Mouse (Mus musculus) heart, adult 11 months (tissue): ENCODE measurements around the gene Eif2b4.

ENCODE experiments used
- DNase-seq: peaks from one replicate; pipeline ENCODE4 v3.0.0; 2022

Gene Eif2b4

GRCm38 (mm10) chr5:31192939-31193630 lies at the start of gene Eif2b4, which contains the start of gene Snx17:
TSS of gene Eif2b4 (minus strand) at chr5:31193430.
TSS of gene Snx17 (plus strand) at chr5:31193227.
- DNase-seq, result peak; percentile 100

- DNase-seq, result peak; percentile 64
These were observed 49.0 kb upstream of the Eif2b4 start for GRCm38 (mm10) chr5:31242191-31242590.

DNA sequence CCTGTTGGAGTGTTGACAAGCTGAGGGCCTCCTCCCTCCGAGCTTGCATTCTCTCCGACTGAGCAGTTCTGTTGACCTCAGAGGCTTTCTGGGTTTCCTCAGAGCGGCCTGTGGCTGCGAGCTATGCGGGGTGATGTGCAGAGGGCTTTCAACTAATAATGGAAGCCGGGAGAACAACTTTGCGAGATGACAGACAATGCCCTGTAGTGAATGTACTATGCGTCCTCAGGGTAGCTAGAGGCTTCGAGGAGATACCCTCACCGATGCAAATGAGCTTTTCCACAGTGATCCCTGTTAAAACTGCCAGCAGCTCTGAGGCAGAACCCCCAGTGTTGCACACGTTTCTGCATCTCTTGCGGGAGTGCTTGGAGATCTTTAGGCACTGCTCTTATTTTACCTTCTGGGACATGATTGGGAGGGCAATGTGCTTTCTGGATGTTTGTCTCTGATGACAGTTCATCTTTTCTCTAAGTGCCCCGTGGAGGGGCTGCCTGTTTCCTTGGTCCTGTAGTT lies 48.3 kb upstream of the Eif2b4 start:
- DNase-seq, result no peak

DNA sequence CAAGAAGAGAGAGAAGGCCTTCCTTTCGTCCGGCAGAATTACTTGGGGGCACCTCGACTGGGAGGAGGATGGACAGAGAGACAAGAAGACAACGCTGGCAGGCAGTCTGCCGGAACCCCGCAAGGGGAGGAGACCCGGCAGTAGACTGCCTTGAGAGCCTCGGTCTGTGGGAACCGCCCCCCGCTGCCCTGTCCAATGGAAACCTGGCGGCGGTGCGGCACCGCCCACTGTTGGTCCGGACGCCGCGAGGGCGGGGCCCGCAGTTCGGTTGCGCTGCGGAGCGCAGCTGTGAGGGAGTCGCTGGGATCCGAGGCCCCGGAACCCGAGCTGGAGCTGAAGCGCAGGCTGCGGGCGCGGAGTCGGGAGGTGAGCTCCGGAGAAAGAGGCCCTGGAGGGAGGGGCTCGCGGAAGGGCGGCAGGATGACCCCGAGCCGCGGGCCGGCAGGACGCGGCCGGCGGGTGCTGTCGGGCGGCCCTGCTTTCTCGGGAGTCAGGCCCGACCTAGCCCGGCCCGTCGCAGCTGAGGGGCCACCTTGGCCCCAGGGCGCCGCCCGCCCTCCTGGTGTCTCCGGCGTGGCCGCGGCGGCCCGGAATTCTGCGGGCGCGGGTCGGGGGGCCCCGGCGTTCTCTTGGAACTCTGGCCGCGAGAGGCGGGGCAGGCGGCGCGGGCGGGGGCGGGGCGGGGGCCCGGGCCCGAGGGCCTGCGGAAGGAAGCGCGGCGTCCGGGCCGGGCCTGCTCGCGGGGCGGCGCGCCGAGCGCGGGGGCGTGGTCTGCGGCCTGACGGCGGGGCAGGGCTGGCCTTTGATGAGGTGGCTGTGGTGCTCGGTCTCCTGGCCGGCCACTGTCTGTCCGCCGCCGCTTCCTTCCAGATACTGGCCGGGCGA lies 47.6 kb upstream of the Eif2b4 start, which contains the start of the genes Nrbp1 and Gm9970:
Nrbp1 (plus strand) TSS at position 228 of the 885 bp plus-strand sequence.
Gm9970 (minus strand) TSS at position 596 of the 885 bp plus-strand sequence.
- peak; percentile 100 for DNase-seq

GRCm38 (mm10) chr5:31226641-31227040 lies 33.4 kb upstream of the Eif2b4 start:
- DNase-seq, result no peak

GRCm38 (mm10) chr5:31222696-31223095 lies 29.5 kb upstream of the Eif2b4 start:
- DNase-seq, result peak; percentile 83

GRCm38 (mm10) chr5:31221304-31221945 lies 28.2 kb upstream of the Eif2b4 start:
- DNase-seq, result peak; percentile 88

- peak; percentile 100 for DNase-seq
These were observed 27.4 kb upstream of the Eif2b4 start, which contains the start of gene Ppm1g for GRCm38 (mm10) chr5:31220448-31221303. TSS of gene Ppm1g (minus strand) at chr5:31220687.

- DNase-seq, result no peak
These were observed 26.7 kb upstream of the Eif2b4 start for GRCm38 (mm10) chr5:31219911-31220447.

DNA sequence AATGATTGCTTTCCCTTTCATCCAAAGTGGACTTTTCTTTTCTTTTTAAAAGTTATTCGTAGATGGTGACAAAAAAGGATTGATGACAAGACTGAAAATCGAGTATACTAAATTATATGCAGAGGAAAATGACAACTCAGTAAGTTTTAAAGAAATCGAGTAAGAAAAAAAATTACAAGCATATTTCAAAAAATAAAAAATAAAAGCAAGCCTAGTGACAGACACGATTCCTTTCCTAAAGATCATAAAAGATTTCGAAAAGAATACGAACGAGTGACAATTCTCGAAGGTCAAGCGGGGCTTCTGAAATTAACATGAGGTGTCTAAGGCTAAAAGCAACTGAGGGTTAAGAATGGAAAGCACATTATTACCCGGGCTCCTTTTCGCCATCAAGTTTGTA lies 26.2 kb upstream of the Eif2b4 start:
- no peak for DNase-seq

DNA sequence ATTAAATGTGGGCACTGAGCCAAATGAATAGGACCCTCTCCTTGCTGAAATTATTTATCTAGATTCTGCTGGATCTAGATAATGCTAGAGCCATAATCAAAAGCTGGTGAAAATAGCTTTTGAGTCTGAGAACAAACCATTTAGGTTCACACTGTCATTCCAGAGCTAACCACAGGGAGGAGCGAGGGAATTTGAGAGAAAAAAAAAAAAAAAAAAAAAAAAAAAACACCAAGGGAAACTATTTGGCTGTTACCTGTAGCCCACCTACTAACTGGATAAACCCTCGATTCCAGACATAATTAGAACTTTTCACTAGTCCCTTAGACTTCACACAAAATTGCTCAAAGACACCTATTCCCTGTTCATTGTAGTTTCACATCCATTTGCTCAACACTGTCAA lies 25.8 kb upstream of the Eif2b4 start:
- no peak for DNase-seq

- DNase-seq, result peak; percentile 87
These were observed 25.1 kb upstream of the Eif2b4 start for GRCm38 (mm10) chr5:31218294-31218693.

DNA sequence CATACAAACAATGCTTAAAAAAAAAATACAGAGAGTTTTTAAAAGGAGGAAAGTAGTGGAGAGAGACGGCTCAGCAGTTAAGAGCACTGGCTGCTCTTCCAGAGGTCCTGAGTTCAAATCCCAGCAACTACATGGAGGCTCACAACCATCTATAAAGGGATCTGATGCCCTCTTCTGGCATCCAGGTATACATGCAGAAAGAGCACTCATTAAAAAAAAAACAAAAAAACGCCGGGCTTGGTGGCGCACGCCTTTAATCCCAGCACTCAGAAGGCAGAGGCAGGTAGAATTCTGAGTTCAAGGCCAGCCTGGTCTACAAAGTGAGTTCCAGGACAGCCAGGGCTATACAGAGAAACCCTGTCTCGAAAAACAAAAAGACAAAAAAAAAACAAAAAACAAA lies 23.3 kb upstream of the Eif2b4 start:
- DNase-seq, result peak; percentile 46

DNA sequence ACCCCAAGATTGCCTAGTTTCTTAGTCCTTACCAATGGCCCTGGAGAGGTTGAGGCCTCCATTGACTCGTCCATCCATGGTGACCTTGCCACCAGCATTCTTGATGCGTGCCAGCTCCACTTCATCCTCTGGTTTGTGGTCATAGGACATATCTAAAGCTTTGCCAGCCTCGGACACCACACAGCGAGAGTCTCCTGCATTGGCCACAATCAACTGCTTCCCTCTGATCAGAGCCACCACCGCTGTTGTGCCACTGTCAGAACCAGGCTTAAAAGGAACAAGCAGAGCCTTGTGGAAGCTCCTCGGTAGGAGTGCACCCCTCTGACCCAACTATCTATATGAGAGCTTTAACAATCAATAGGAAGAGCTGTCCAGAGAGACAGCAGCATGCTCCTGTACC lies 11.2 kb upstream of the Eif2b4 start:
- peak; percentile 91 for DNase-seq

DNA sequence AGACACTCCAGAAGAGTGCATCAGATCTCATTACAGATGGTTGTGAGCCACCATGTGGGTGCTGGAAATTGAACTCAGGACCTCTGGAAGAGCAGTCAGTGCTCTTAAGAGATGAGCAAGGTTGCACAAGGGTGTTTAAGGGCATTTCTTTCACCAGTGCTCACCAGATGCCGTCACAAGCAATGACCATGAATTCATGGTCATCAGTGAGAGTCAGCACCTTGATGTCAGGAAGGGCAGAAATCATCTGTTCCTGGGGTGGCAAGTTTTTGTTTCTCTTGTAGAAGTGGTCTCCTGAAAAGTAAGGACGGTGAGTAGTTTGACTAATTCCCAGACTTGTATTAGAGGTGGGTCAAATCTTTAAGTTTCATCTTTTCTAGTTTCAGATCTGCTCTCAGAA lies 10.6 kb upstream of the Eif2b4 start:
- peak; percentile 88 for DNase-seq

GRCm38 (mm10) chr5:31202933-31203332 lies 9.7 kb upstream of the Eif2b4 start:
- peak; percentile 92 for DNase-seq

DNA sequence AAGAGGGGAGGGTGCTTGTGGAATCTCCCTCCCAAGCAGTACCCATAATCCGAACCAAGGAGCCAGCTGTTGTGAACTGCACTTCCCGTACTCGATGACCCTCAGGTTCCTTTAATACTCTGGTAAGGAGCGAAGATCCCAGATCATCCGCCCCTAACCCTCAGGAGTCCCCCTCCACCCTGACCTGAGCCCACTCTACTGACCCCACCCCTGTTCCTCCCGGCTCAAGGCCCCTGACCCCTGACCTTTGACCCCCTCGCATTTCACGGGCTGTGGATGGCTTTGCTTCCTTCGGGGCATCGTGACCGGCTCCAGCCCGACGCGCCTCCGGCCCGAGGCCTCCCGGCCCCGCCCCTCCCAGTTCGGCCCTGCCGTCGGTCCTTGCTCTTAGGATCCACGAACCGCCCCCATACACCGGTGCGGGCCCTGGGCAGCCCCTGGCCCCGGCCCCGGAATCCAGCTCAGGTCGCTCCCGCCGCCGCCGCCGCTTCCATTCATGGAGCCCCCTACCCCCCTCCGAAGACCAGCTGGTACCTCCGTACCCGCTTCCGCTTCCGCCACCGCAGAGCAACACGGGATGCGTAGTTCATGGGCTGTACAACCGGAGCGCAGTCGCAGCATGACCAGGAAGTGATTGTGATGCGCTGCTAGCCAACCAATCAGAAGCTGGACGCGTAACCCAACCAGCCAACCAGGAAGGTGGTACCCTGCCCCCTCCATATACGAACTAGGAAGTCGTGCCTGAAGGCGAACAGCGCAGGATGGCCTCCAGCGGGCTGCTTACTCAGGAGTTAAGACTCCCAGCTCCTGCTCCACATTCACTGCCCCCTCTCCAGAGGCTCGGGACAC lies 8.7 kb upstream of the Eif2b4 start, which contains the start of gene Zfp513:
Zfp513 (minus strand) TSS at position 562 of the 849 bp plus-strand sequence.
- peak; percentile 100 for DNase-seq

GRCm38 (mm10) chr5:31201042-31201741 lies 8.0 kb upstream of the Eif2b4 start:
- no peak for DNase-seq

- peak; percentile 96 for DNase-seq
These were observed 7.1 kb upstream of the Eif2b4 start for GRCm38 (mm10) chr5:31200327-31200768.

DNA sequence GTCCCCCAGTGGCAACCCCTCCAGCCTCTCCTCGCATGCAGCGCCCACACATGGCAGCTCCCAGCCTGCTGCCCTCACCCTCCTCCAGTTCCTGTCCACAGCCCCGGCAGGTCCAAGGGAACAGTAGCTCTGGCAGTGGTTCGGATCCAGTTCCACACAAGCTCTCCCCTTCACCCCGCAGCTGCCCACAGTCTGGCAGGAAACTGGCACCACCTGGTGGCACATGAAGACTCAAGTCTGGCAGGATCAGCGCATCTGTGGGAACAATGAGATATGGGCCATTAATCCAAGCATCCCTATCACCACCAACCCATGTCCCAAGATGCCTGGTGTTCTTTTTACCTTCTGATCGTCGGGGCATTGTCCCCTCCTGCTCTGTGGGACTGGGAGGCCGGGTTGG lies 6.7 kb upstream of the Eif2b4 start:
- peak; percentile 95 for DNase-seq
